ENCODE assay signal across 9 mouse cellular contexts in genomic region chr15:78257326-78258050, GRCm38 (mm10). TPM values are rescaled to one million over a fixed set of nuclear protein-coding genes. Genes with fewer than 3 reads are reported as not detected.
DNase-seq lines count a peak whose midpoint lies in the region; ATAC-seq and TF ChIP-seq lines count a peak whose summit lies in the region.
"Had no signal": no experiment of that assay in that cellular context is flagged by ENCODE, and none has a peak within 500 bp of the region (broad histone marks: within the 10 kb centered on the region; RNA-seq: fewer than 3 reads in every experiment).

No protein-coding gene starts in this region.

- H3K4me3 ChIP-seq in intestine, postnatal 0 days (ENCODE audit: low read depth, low read length): no peak overlapping the region
- no peak overlapping the region for H3K4me3 ChIP-seq in intestine, embryonic 16.5 days (ENCODE audit: low read length)
- no peak overlapping the region for H3K4me3 ChIP-seq in embryonic fibroblast, embryonic 13.5 days (ENCODE audit: insufficient read depth, low read length)
- H3K4me3 ChIP-seq in midbrain, embryonic 13.5 days (replicated peaks): no peak overlapping the region
- H3K4me3 ChIP-seq: neural tube, embryonic 12.5 days had no signal

- peak; percentile 66 to 74 for DNase-seq in adrenal gland, postnatal 36 days
- DNase-seq in heart, postnatal 4 days: peak; percentile 78
- peak; percentile 49 to 58 for DNase-seq in left cerebral cortex, postnatal 36 days (ENCODE audit: low spot score in 2 of 2)
- DNase-seq in spleen, postnatal 4 days (ENCODE audit: low spot score in 2 of 2): peak; percentile 62 to 82

- no peaks in the 10 kb centered on the region for H3K9me3 ChIP-seq in intestine, postnatal 0 days (ENCODE audit: control insufficient read depth)
- H3K9me3 ChIP-seq in intestine, embryonic 16.5 days (ENCODE audit: control insufficient read depth, low read length): no peaks in the 10 kb centered on the region
- H3K9me3 ChIP-seq in midbrain, embryonic 13.5 days: no peaks in the 10 kb centered on the region
- H3K9me3 ChIP-seq: neural tube, embryonic 12.5 days had no signal

- H3K9ac ChIP-seq in intestine, postnatal 0 days (ENCODE audit: low read depth, low read length): no peak overlapping the region
- no peak overlapping the region; the same call in 1 of the 2 replicates for H3K9ac ChIP-seq in intestine, embryonic 16.5 days (ENCODE audit: low read depth, low read length)
- no peak overlapping the region for H3K9ac ChIP-seq in midbrain, embryonic 13.5 days (replicated peaks)
- H3K9ac ChIP-seq: neural tube, embryonic 12.5 days had no signal

- peak; percentile 92 for TF ChIP-seq CTCF in intestine, postnatal 0 days (IDR thresholded peaks at IDR 0.05; ENCODE audit: low read depth)
- TF ChIP-seq CTCF in embryonic fibroblast, embryonic 13.5 days (IDR thresholded peaks at IDR 0.05; ENCODE audit: borderline replicate concordance, insufficient read depth, low read length): peak; percentile 77; the same call in 1 of the 2 replicates

- no peak overlapping the region for H3K27ac ChIP-seq in intestine, postnatal 0 days (ENCODE audit: low read depth, low read length)
- no peak overlapping the region for H3K27ac ChIP-seq in intestine, embryonic 16.5 days (ENCODE audit: low read length)
- no peak overlapping the region for H3K27ac ChIP-seq in embryonic fibroblast, embryonic 13.5 days (ENCODE audit: insufficient read depth, low read length)
- no peak overlapping the region for H3K27ac ChIP-seq in midbrain, embryonic 13.5 days
- H3K27ac ChIP-seq: neural tube, embryonic 12.5 days had no signal

- no peak for TF ChIP-seq POLR2A in embryonic fibroblast, embryonic 13.5 days (IDR thresholded peaks at IDR 0.05; ENCODE audit: low read depth, low read length)

- no peak for ATAC-seq in intestine, postnatal 0 days
- no peak for ATAC-seq in intestine, embryonic 16.5 days
- peak; percentile 60; the same call in 1 of the 2 replicates for ATAC-seq in midbrain, embryonic 13.5 days

- WGBS in intestine, postnatal 0 days: 38% methylated on average over 7 of the region's 7 CpGs
- 41% methylated on average over 7 of the region's 7 CpGs for WGBS in intestine, embryonic 16.5 days
- 39% methylated on average over 7 of the region's 7 CpGs for WGBS in midbrain, embryonic 13.5 days

- no peaks in the 10 kb centered on the region; the same call in 1 of the 2 replicates for H3K27me3 ChIP-seq in intestine, postnatal 0 days (replicated peaks; ENCODE audit: control insufficient read depth, insufficient read depth, low read length)
- peaks cover 6% of the 10 kb centered on the region; the same call in 1 of the 2 replicates for H3K27me3 ChIP-seq in intestine, embryonic 16.5 days (replicated peaks; ENCODE audit: control insufficient read depth, insufficient read depth, low read length)
- H3K27me3 ChIP-seq in midbrain, embryonic 13.5 days: peaks cover 4% of the 10 kb centered on the region; the same call in 1 of the 2 replicates
- H3K27me3 ChIP-seq: neural tube, embryonic 12.5 days had no signal

- no peak overlapping the region for H3K4me2 ChIP-seq in intestine, postnatal 0 days (replicated peaks; ENCODE audit: low read depth)
- no peak overlapping the region for H3K4me2 ChIP-seq in intestine, embryonic 16.5 days (ENCODE audit: low read depth, low read length)
- H3K4me2 ChIP-seq in midbrain, embryonic 13.5 days (replicated peaks): no peak overlapping the region
- H3K4me2 ChIP-seq: neural tube, embryonic 12.5 days had no signal

- no peaks in the 10 kb centered on the region for H3K36me3 ChIP-seq in intestine, postnatal 0 days (ENCODE audit: control insufficient read depth, insufficient read depth)
- no peaks in the 10 kb centered on the region for H3K36me3 ChIP-seq in intestine, embryonic 16.5 days (ENCODE audit: control insufficient read depth, insufficient read depth, low read length)
- no peaks in the 10 kb centered on the region for H3K36me3 ChIP-seq in midbrain, embryonic 13.5 days
- H3K36me3 ChIP-seq: neural tube, embryonic 12.5 days had no signal

- H3K4me1 ChIP-seq in intestine, postnatal 0 days (replicated peaks; ENCODE audit: control insufficient read depth, insufficient read depth, low read length): no peaks in the 10 kb centered on the region
- H3K4me1 ChIP-seq in intestine, embryonic 16.5 days (ENCODE audit: control insufficient read depth, insufficient read depth, low read length): no peaks in the 10 kb centered on the region
- no peaks in the 10 kb centered on the region for H3K4me1 ChIP-seq in embryonic fibroblast, embryonic 13.5 days (ENCODE audit: control insufficient read depth, insufficient read depth, low read length)
- no peaks in the 10 kb centered on the region for H3K4me1 ChIP-seq in midbrain, embryonic 13.5 days (replicated peaks)
- H3K4me1 ChIP-seq: neural tube, embryonic 12.5 days had no signal

- intact Hi-C loops in left cerebral cortex, postnatal 36 days (cut with DNase I): loop anchor here (1.0 to 5.0 kb wide), 3 partner anchors 65 to 165 kb away; no protein-coding TSS in a partner anchor

RNA-seq across cellular contexts. Expression of gene Ncf4, which starts 12.9 kb away (rescaled TPM):
- 2.5 and 2.8 TPM in 2 replicates for polyA plus RNA-seq in intestine, postnatal 0 days (2015; fragmentation: Nextera tagmentation; extraction: Ambion mirVana)
- 4.2 and 5.6 TPM in 2 replicates for polyA plus RNA-seq in intestine, embryonic 16.5 days (2015; fragmentation: Nextera tagmentation; extraction: Ambion mirVana)
- 1 to 10 TPM; 1.9 to 2.3 TPM for total RNA-seq in adrenal gland, postnatal 36 days (2021)
- polyA plus RNA-seq in embryonic fibroblast, embryonic 13.5 days (2011; ENCODE audit: insufficient read length, low read depth, missing spikeins): 1.3 TPM in 1 of 2 replicates, not detected in the other
- 1 to 10 TPM; 1.9 to 2.1 TPM for total RNA-seq in heart, postnatal 4 days (2021)
- total RNA-seq in left cerebral cortex, postnatal 36 days (2021): 1 to 10 TPM; 1.2 TPM
- polyA plus RNA-seq in midbrain, embryonic 13.5 days (2015; fragmentation: Nextera tagmentation; extraction: Ambion mirVana): 1.0 and 1.4 TPM in 2 replicates

RNA-seq across cellular contexts. Expression of gene Csf2rb2, which starts 48.0 kb away (rescaled TPM):
- 0.31 and 0.42 TPM in 2 replicates for polyA plus RNA-seq in intestine, postnatal 0 days (2015; fragmentation: Nextera tagmentation; extraction: Ambion mirVana)
- polyA plus RNA-seq in intestine, embryonic 16.5 days (2015; fragmentation: Nextera tagmentation; extraction: Ambion mirVana): 0.24 and 0.32 TPM in 2 replicates
- under 1 TPM; 0.36 to 0.93 TPM for total RNA-seq in adrenal gland, postnatal 36 days (2021)
- 0.30 TPM in 1 of 2 replicates, not detected in the other for polyA plus RNA-seq in embryonic fibroblast, embryonic 13.5 days (2011; ENCODE audit: insufficient read length, low read depth, missing spikeins)
- 1 to 10 TPM; 1.1 to 1.2 TPM for total RNA-seq in heart, postnatal 4 days (2021)
- total RNA-seq in left cerebral cortex, postnatal 36 days (2021): under 1 TPM; 0.39 to 0.59 TPM
- 0.09 and 0.34 TPM in 2 replicates for polyA plus RNA-seq in midbrain, embryonic 13.5 days (2015; fragmentation: Nextera tagmentation; extraction: Ambion mirVana)

RNA-seq across cellular contexts. Expression of gene Pvalb, which starts 51.3 kb away (rescaled TPM):
- not detected in 2 replicates for polyA plus RNA-seq in intestine, postnatal 0 days (2015; fragmentation: Nextera tagmentation; extraction: Ambion mirVana)
- not detected in 2 replicates for polyA plus RNA-seq in intestine, embryonic 16.5 days (2015; fragmentation: Nextera tagmentation; extraction: Ambion mirVana)
- total RNA-seq in adrenal gland, postnatal 36 days (2021): not detected
- polyA plus RNA-seq in embryonic fibroblast, embryonic 13.5 days (2011; ENCODE audit: insufficient read length, low read depth, missing spikeins): not detected in 2 replicates
- under 1 TPM; 0.76 to 0.95 TPM for total RNA-seq in heart, postnatal 4 days (2021)
- total RNA-seq in left cerebral cortex, postnatal 36 days (2021): 100 to 1,000 TPM in 1 of 2 experiments, 10 to 100 TPM in 1; 73.3 to 114 TPM
- polyA plus RNA-seq in midbrain, embryonic 13.5 days (2015; fragmentation: Nextera tagmentation; extraction: Ambion mirVana): 1.4 and 3.1 TPM in 2 replicates
